Mouse (Mus musculus) bone marrow, adult 2 months (tissue): ENCODE measurements around the gene Olfr102.

Experiments used
- CTCF ChIP-seq: fragments of 200-500 bp; IDR thresholded peaks from 2 replicates; pipeline ENCODE4 v1.5.1; 2011; ENCODE audit warnings: low read length, control low read depth; ENCODE audit not compliant: control insufficient read depth, insufficient read depth
- POLR2A ChIP-seq: fragments of 200-500 bp; IDR thresholded peaks from 2 replicates; pipeline ENCODE4 v1.6.1; 2011; ENCODE audit warnings: low read depth, mild to moderate bottlenecking, control low read depth, low read length, borderline replicate concordance; ENCODE audit not compliant: control insufficient read depth

- TF ChIP-seq CTCF, result no peak
- no peak for TF ChIP-seq POLR2A
Measured at GRCm38 (mm10) chr17:37283360-37283759, 33.5 kb downstream of the Olfr102 start, which contains the start of gene Olfr99.
